ENCODE assay signal across 8 mouse cellular contexts in genomic region chr14:31018860-31019291, GRCm38 (mm10). TPM values are rescaled to one million over a fixed set of nuclear protein-coding genes. Genes with fewer than 3 reads are reported as not detected.
A peak's percentile ranks its signal among the peaks of the same experiment; 100 is the strongest.
DNase-seq lines count a peak whose midpoint lies in the region; ATAC-seq and TF ChIP-seq lines count a peak whose summit lies in the region.

Pbrm1 (plus strand) TSS chr14:31019138.
Gnl3 (minus strand) TSS chr14:31019152.

- no peak for TF ChIP-seq CTCF in G1E (IDR thresholded peaks at IDR 0.05; ENCODE audit: low read depth, low read length)
- TF ChIP-seq CTCF in forebrain, postnatal 0 days (IDR thresholded peaks at IDR 0.05; ENCODE audit: low read depth): peak; percentile 64

- H3K27me3 ChIP-seq in G1E (ENCODE audit: insufficient read depth, low read length): no peaks in the 10 kb centered on the region
- H3K27me3 ChIP-seq in forebrain, postnatal 0 days (ENCODE audit: insufficient read depth, low read length): no peaks in the 10 kb centered on the region
- no peaks in the 10 kb centered on the region for H3K27me3 ChIP-seq in lung, embryonic 15.5 days

- H3K4me3 ChIP-seq in G1E (ENCODE audit: low read depth, low read length): peak within 1 kb of the TSS; percentile 84
- H3K4me3 ChIP-seq in forebrain, postnatal 0 days (ENCODE audit: low read depth, low read length): peak within 1 kb of the TSS; percentile 87
- H3K4me3 ChIP-seq in lung, embryonic 15.5 days: peak within 1 kb of the TSS; percentile 74

- no peaks in the 10 kb centered on the region for H3K9me3 ChIP-seq in G1E (replicated peaks)
- no peaks in the 10 kb centered on the region for H3K9me3 ChIP-seq in forebrain, postnatal 0 days (ENCODE audit: low read length)
- no peaks in the 10 kb centered on the region for H3K9me3 ChIP-seq in lung, embryonic 15.5 days

- peak within 1 kb of the TSS; percentile 98 for H3K27ac ChIP-seq in forebrain, postnatal 0 days (ENCODE audit: low read depth, low read length)
- H3K27ac ChIP-seq in lung, embryonic 15.5 days: peak within 1 kb of the TSS; percentile 99

- DNase-seq in G1E (ENCODE audit: low spot score): peak; percentile 77
- DNase-seq in cerebellum, adult 18-20 months: peak; percentile 97 to 99
- DNase-seq in forebrain, postnatal 0 days: peak; percentile 97
- DNase-seq in heart, postnatal 4 days: peak; percentile 98
- DNase-seq in layer of hippocampus, adult 8-10 months (ENCODE audit: low spot score in 2 of 2): peak; percentile 93 to 97
- peak; percentile 94 for DNase-seq in ovary, adult 18-20 months (ENCODE audit: low spot score)
- DNase-seq in thymus, postnatal 0 days (ENCODE audit: low spot score): peak; percentile 96

- peaks cover 60% of the 10 kb centered on the region for H3K4me1 ChIP-seq in G1E (ENCODE audit: insufficient read depth, low read depth, low read length)
- H3K4me1 ChIP-seq in forebrain, postnatal 0 days (ENCODE audit: insufficient read depth): peaks cover 15% of the 10 kb centered on the region; the same call in 1 of the 2 replicates
- H3K4me1 ChIP-seq in lung, embryonic 15.5 days: peaks cover 21% of the 10 kb centered on the region

- peak within 1 kb of the TSS; percentile 80 for H3K4me2 ChIP-seq in forebrain, postnatal 0 days (ENCODE audit: low read depth)
- H3K4me2 ChIP-seq in lung, embryonic 15.5 days: peak within 1 kb of the TSS; percentile 68

- peaks cover 60% of the 10 kb centered on the region for H3K36me3 ChIP-seq in G1E (replicated peaks)
- H3K36me3 ChIP-seq in forebrain, postnatal 0 days (ENCODE audit: insufficient read depth): peaks cover 43% of the 10 kb centered on the region
- peaks cover 46% of the 10 kb centered on the region for H3K36me3 ChIP-seq in lung, embryonic 15.5 days

- under 1% methylated on average over 33 of the region's 53 CpGs for WGBS in forebrain, postnatal 0 days
- WGBS in lung, embryonic 15.5 days: 0% methylated on average over 32 of the region's 53 CpGs

- peak within 1 kb of the TSS; percentile 84 for H3K9ac ChIP-seq in forebrain, postnatal 0 days
- peak within 1 kb of the TSS; percentile 96 for H3K9ac ChIP-seq in lung, embryonic 15.5 days

- ATAC-seq in G1E (ENCODE audit: extremely low read depth, insufficient number of reproducible peaks, low FRiP score, poor library complexity, severe bottlenecking): peak; percentile 43
- peak; percentile 97 for ATAC-seq in forebrain, postnatal 0 days
- peak; percentile 94 for ATAC-seq in lung, embryonic 15.5 days (ENCODE audit: borderline replicate concordance, extremely low read depth, low FRiP score, low TSS enrichment)

RNA-seq across cellular contexts. Expression of gene Pbrm1, which starts in this region (rescaled TPM):
- total RNA-seq in G1E (2014; fragmentation: Nextera tagmentation) (144 and 168 TPM in 2 replicates), G1E (2017) (51.4 and 61.2 TPM in 2 replicates)
- 11.9 and 15.3 TPM in 2 replicates for polyA plus RNA-seq in G1E (2012)
- 70.6 and 90.9 TPM in 2 replicates for total RNA-seq in forebrain, postnatal 0 days (2014; rRNA removed)
- 48.7 and 83.8 TPM in 2 replicates for polyA plus RNA-seq in forebrain, postnatal 0 days (2015; fragmentation: Nextera tagmentation; extraction: Ambion mirVana)
- 100 to 1,000 TPM in 1 of 2 experiments, 10 to 100 TPM in 1; 97.2 to 101 TPM for total RNA-seq in heart, postnatal 4 days (2021)
- total RNA-seq in layer of hippocampus, adult 8-10 months (2022): 10 to 100 TPM; 51.8 to 69.0 (median 60.3) TPM
- 131 and 140 TPM in 2 replicates for polyA plus RNA-seq in lung, embryonic 15.5 days (2015; fragmentation: Nextera tagmentation; extraction: Ambion mirVana)
- polyA plus RNA-seq in thymus, postnatal 0 days (2015; fragmentation: Nextera tagmentation; extraction: Ambion mirVana): 103 and 128 TPM in 2 replicates

RNA-seq across cellular contexts. Expression of gene Gnl3, which starts in this region (rescaled TPM):
- total RNA-seq in G1E (2014; fragmentation: Nextera tagmentation): 376 and 398 TPM in 2 replicates
- 271 and 308 TPM in 2 replicates for total RNA-seq in G1E (2017)
- 21.8 and 37.9 TPM in 2 replicates for polyA plus RNA-seq in G1E (2012)
- 57.3 and 69.6 TPM in 2 replicates for total RNA-seq in forebrain, postnatal 0 days (2014; rRNA removed)
- 64.7 and 84.6 TPM in 2 replicates for polyA plus RNA-seq in forebrain, postnatal 0 days (2015; fragmentation: Nextera tagmentation; extraction: Ambion mirVana)
- total RNA-seq in heart, postnatal 4 days (2021): 10 to 100 TPM; 37.9 to 41.4 TPM
- total RNA-seq in layer of hippocampus, adult 8-10 months (2022): 10 to 100 TPM; 40.3 to 53.7 (median 51.7) TPM
- 81.4 and 89.4 TPM in 2 replicates for polyA plus RNA-seq in lung, embryonic 15.5 days (2015; fragmentation: Nextera tagmentation; extraction: Ambion mirVana)
- 141 and 143 TPM in 2 replicates for polyA plus RNA-seq in thymus, postnatal 0 days (2015; fragmentation: Nextera tagmentation; extraction: Ambion mirVana)

Comparison
In these comparisons a context has a peak if more than half of its experiments do, and no peak if none do; other contexts are left out.
1. Peak in every context shown above with its lines: DNase-seq, ATAC-seq, H3K4me3 ChIP-seq and H3K27ac ChIP-seq.
2. ATAC-seq: peak in every context shown above with its lines; median percentile 97 in forebrain, postnatal 0 days; 94 in lung, embryonic 15.5 days; 43 in G1E.